Mouse (Mus musculus) kidney, embryonic 15.5 days (tissue): ENCODE measurements around the gene Dis3l2. TPM values are rescaled to one million over a fixed set of nuclear protein-coding genes. Genes with fewer than 3 reads are reported as not detected.

Experiments
- ATAC-seq: fragments of 200-750 bp; cut with Nextera tagmentation; replicated peaks from 2 replicates; pipeline ENCODE4 v1.8.0; 2017; ENCODE audit warnings: moderate TSS enrichment; ENCODE audit not compliant: low FRiP score
- H3K27ac ChIP-seq: fragments of 300-500 bp; sonication (generic); 2 replicates; pipeline ENCODE4 v1.5.1; 2015; ENCODE audit warnings: mild to moderate bottlenecking, inconsistent platforms
- H3K27me3 ChIP-seq: fragments of 300-500 bp; sonication (generic); 2 replicates; pipeline ENCODE4 v1.6.1; 2015; ENCODE audit warnings: inconsistent platforms
- H3K36me3 ChIP-seq: fragments of 300-500 bp; sonication (generic); 2 replicates; pipeline ENCODE4 v1.6.1; 2015; ENCODE audit warnings: inconsistent platforms
- H3K4me1 ChIP-seq: fragments of 300-500 bp; sonication (generic); 2 replicates; pipeline ENCODE4 v1.6.1; 2015; ENCODE audit warnings: inconsistent platforms
- H3K4me2 ChIP-seq: fragments of 300-500 bp; sonication (generic); 2 replicates; pipeline ENCODE4 v1.6.1; 2015; ENCODE audit warnings: moderate library complexity, mild to moderate bottlenecking, inconsistent platforms
- H3K4me3 ChIP-seq: fragments of 300-500 bp; sonication (generic); replicated peaks from 2 replicates; pipeline ENCODE4 v1.5.1; 2015; ENCODE audit warnings: mild to moderate bottlenecking, inconsistent platforms
- H3K9ac ChIP-seq: fragments of 300-500 bp; sonication (generic); 2 replicates; pipeline ENCODE4 v1.6.1; 2015; ENCODE audit warnings: mild to moderate bottlenecking, inconsistent platforms
- H3K9me3 ChIP-seq: fragments of 300-500 bp; sonication (generic); replicated peaks from 2 replicates; pipeline ENCODE4 v1.6.1; 2016; ENCODE audit warnings: inconsistent platforms
- WGBS: fragments of 180-500 bp; shearing (Covaris S2); methylation state at CpG from one replicate; pipeline ENCODE4 v1.1.7; 2015; ENCODE audit warnings: mixed read lengths; 5-methylcytosine and 5-hydroxymethylcytosine counted together
- polyA plus RNA-seq: library from polyadenylated mRNA; unstranded; fragments of >200 nt; fragmentation: Nextera tagmentation; extraction: Ambion mirVana; gene quantifications from 2 replicates; pipeline ENCODE4 v1.2.1, GENCODE M21; 2015

Dis3l2 gene
- polyA plus RNA-seq, 1 experiment from 2014 or later = 30.5 TPM

DNA sequence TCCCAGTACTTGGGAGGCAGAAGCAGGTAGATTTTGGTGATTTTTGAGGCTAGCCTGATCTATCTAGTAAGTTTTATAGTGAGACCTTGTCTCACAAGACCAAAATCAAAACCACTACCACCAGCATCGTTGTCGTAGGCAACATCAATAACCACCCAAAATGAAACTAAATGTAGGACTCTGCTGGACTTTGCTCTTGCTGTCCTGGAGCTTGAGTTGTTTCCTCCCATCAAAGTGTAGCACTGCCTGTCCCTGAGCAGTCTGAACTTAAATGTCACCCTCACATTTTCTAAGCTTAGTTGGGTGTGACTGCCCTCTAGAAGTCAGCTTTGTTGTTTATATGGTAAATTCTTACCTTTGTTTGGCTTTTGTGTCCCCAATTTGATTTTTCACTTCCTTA, 43.4 kb downstream of the Dis3l2 start:
- Histone ChIP-seq H3K36me3 (peaks cover 40% of the 10 kb centered on the region), H3K9ac (no peak overlapping the region)
- 95% methylated on average over 2 of the region's 2 CpGs for WGBS

GRCm38 (mm10) chr1:86750094-86750493, 46.5 kb downstream of the Dis3l2 start:
- peaks cover 7% of the 10 kb centered on the region for H3K4me1 ChIP-seq
- no peak for ATAC-seq
- H3K36me3 ChIP-seq = peaks cover 35% of the 10 kb centered on the region
- no peak overlapping the region for H3K4me3 ChIP-seq
- H3K27ac ChIP-seq = no peak overlapping the region
- WGBS = 85% methylated on average over 3 of the region's 3 CpGs
- no peak overlapping the region for H3K4me2 ChIP-seq
- H3K27me3 ChIP-seq = no peaks in the 10 kb centered on the region
- H3K9ac ChIP-seq = no peak overlapping the region
- H3K9me3 ChIP-seq = no peaks in the 10 kb centered on the region

More for the DNA sequence above, 43.4 kb downstream of the Dis3l2 start:
- Histone ChIP-seq H3K27me3 (no peaks in the 10 kb centered on the region), H3K4me1 (no peaks in the 10 kb centered on the region), H3K27ac (no peak overlapping the region), H3K9me3 (no peaks in the 10 kb centered on the region), H3K4me2 (no peak overlapping the region), H3K4me3 (no peak overlapping the region)
- ATAC-seq = no peak

- 43% methylated on average over 8 of the region's 8 CpGs for whole genome bisulfite sequencing
Observed at GRCm38 (mm10) chr1:86753416-86753815, 49.8 kb downstream of the Dis3l2 start.

DNA sequence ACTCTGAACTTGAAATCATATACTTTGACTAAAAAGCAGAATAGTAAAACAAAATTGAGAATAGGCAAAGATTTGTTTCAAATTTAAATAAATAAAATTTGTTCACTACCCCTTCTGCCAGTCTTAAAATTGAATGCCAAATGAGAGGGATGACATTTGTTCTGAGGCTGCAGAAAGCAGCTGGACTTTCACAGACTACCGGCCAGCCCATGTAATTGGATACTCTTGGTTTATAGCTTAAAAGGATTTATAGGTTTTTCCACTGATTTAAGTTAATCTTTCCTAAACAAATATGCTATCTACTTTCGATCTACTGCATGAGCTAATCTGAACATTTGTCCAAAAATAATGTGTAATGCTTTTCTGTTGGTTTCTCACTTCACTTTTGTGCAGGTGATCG, 50.7 kb downstream of the Dis3l2 start:
- H3K4me2 ChIP-seq = no peak overlapping the region
- peaks cover 17% of the 10 kb centered on the region; the same call in 1 of the 2 replicates for H3K36me3 ChIP-seq
- peaks cover 7% of the 10 kb centered on the region for H3K4me1 ChIP-seq
- no peak overlapping the region for H3K9ac ChIP-seq
- peak overlapping the region; percentile 64; the same call in 1 of the 2 replicates for H3K27ac ChIP-seq
- ATAC-seq = no peak
- H3K27me3 ChIP-seq = no peaks in the 10 kb centered on the region
- WGBS = 30% methylated on average over 3 of the region's 3 CpGs
- H3K9me3 ChIP-seq = no peaks in the 10 kb centered on the region
- H3K4me3 ChIP-seq = no peak overlapping the region

More at GRCm38 (mm10) chr1:86753416-86753815, 49.8 kb downstream of the Dis3l2 start:
- Histone ChIP-seq H3K4me1 (peaks cover 7% of the 10 kb centered on the region), H3K4me2 (no peak overlapping the region), H3K36me3 (peaks cover 17% of the 10 kb centered on the region; the same call in 1 of the 2 replicates), H3K9ac (no peak overlapping the region), H3K9me3 (no peaks in the 10 kb centered on the region), H3K27me3 (no peaks in the 10 kb centered on the region), H3K27ac (peak overlapping the region; percentile 51), H3K4me3 (no peak overlapping the region)
- 0 out of 2 replicates have a peak, but pooled peaks have one; percentile 71 for ATAC-seq

DNA sequence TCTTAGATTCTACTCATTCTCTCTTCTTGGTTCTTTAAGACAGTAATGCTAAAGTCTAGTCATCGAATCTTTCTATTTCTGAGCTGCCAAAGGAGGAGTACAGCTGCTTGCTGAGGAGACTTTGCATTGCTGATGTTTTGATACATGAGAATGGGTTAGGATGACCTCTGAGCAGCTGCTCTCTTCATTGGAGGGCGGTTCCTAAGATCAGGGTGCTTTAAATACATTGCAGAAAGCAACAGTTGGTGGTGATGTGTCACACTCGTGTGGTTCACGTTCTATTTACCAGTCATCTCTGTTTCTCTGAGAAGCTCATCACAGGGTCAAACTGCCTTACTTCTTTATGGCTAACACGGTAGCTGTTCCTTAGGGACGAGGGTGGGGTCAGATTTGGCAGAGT, 54.5 kb downstream of the Dis3l2 start:
- Histone ChIP-seq H3K27ac (no peak overlapping the region), H3K4me1 (peaks cover 7% of the 10 kb centered on the region), H3K4me2 (no peak overlapping the region), H3K4me3 (no peak overlapping the region), H3K36me3 (peaks cover 23% of the 10 kb centered on the region; the same call in 1 of the 2 replicates), H3K9ac (no peak overlapping the region), H3K9me3 (no peaks in the 10 kb centered on the region), H3K27me3 (no peaks in the 10 kb centered on the region)
- 56% methylated on average over 6 of the region's 6 CpGs for WGBS
- ATAC-seq = no peak

DNA sequence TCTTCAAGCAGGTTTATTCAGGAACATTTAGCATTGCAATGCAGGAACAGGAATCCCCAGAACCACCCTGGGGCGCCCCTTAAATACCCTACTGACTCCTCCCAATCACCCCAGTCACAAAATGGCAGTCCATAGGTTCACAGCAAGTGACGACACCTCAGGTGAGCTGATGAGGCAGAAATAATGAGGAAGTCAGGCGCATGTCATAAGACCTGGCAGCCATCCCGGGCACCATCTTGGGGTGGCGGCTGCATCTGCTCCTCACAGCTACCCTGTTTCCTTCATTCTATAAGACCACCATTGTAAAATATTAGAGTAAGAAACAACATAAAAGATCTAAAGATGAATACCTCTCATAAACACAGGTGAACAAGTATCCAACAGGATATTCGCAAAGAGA, 58.6 kb downstream of the Dis3l2 start:
- peaks cover 21% of the 10 kb centered on the region; the same call in 1 of the 2 replicates for H3K36me3 ChIP-seq
- 94% methylated on average over 6 of the region's 6 CpGs for WGBS
- no peak overlapping the region for H3K4me2 ChIP-seq
- no peak overlapping the region for H3K27ac ChIP-seq
- H3K9ac ChIP-seq = no peak overlapping the region
- H3K4me3 ChIP-seq = no peak overlapping the region
- no peaks in the 10 kb centered on the region for H3K4me1 ChIP-seq
- no peaks in the 10 kb centered on the region for H3K27me3 ChIP-seq
- no peaks in the 10 kb centered on the region for H3K9me3 ChIP-seq
- no peak for ATAC-seq

DNA sequence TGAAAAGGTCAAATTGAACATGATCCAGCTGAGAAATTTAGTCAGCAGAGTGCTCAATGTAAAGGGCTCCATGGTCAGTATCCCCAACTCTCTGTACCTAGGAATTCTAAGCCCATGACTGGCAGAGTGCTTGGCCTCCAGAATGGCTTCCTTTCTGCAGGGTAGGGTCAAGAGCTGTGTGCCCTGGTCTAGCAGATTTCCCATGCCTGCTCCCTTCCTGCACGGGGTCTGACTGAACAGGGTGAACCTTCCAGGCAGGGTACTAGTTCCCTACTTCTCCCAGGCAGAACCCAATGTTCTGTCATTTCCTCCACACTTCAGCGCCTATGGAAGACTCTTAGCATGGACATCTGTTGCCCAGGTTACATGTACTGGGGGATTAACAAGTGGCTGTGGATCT, 97.6 kb downstream of the Dis3l2 start:
- Histone ChIP-seq H3K4me3 (no peak overlapping the region), H3K9me3 (no peaks in the 10 kb centered on the region)
- no peak for ATAC-seq

DNA sequence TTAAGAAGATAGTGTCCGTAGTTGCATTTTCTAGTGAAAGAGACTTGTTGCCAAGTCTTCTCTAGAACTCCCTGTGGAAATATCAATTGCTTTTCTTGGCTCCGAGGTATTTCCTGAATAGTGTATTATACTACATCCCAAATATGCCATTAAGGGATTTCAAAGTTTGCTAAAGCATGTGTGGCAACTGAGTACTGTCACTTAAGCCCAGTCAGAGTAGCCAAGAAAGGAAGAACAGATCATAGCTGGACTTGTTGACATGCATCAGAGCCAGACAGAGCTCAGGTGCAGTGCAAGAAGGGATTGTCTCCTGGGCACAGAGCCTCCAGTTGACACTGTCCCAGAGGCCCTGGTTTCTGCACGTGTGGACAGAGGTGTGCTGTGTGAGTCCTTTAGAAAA, 108.1 kb downstream of the Dis3l2 start:
- Histone ChIP-seq H3K4me3 (no peak overlapping the region), H3K27ac (no peak overlapping the region), H3K27me3 (no peaks in the 10 kb centered on the region), H3K4me2 (no peak overlapping the region), H3K9ac (no peak overlapping the region), H3K4me1 (no peaks in the 10 kb centered on the region), H3K36me3 (no peaks in the 10 kb centered on the region), H3K9me3 (no peaks in the 10 kb centered on the region)
- no peak for ATAC-seq
- WGBS = 62% methylated on average over 3 of the region's 3 CpGs

More for the DNA sequence above, 97.6 kb downstream of the Dis3l2 start:
- Histone ChIP-seq H3K36me3 (0 out of 2 replicates have a peak, but pooled peaks cover 4% of the 10 kb centered on the region), H3K4me2 (no peak overlapping the region), H3K27ac (no peak overlapping the region), H3K9ac (no peak overlapping the region), H3K4me1 (no peaks in the 10 kb centered on the region), H3K27me3 (no peaks in the 10 kb centered on the region)
- 94% methylated on average over 2 of the region's 2 CpGs for WGBS

GRCm38 (mm10) chr1:86822266-86822665, 118.7 kb downstream of the Dis3l2 start:
- H3K9me3 ChIP-seq = no peaks in the 10 kb centered on the region
- H3K36me3 ChIP-seq = peaks cover 4% of the 10 kb centered on the region; the same call in 1 of the 2 replicates
- WGBS = 59% methylated on average over 1 of the region's 1 CpGs
- H3K4me1 ChIP-seq = no peaks in the 10 kb centered on the region
- no peak overlapping the region for H3K27ac ChIP-seq
- no peak overlapping the region for H3K4me2 ChIP-seq
- no peaks in the 10 kb centered on the region for H3K27me3 ChIP-seq
- no peak overlapping the region for H3K9ac ChIP-seq
- no peak for ATAC-seq
- no peak overlapping the region for H3K4me3 ChIP-seq

DNA sequence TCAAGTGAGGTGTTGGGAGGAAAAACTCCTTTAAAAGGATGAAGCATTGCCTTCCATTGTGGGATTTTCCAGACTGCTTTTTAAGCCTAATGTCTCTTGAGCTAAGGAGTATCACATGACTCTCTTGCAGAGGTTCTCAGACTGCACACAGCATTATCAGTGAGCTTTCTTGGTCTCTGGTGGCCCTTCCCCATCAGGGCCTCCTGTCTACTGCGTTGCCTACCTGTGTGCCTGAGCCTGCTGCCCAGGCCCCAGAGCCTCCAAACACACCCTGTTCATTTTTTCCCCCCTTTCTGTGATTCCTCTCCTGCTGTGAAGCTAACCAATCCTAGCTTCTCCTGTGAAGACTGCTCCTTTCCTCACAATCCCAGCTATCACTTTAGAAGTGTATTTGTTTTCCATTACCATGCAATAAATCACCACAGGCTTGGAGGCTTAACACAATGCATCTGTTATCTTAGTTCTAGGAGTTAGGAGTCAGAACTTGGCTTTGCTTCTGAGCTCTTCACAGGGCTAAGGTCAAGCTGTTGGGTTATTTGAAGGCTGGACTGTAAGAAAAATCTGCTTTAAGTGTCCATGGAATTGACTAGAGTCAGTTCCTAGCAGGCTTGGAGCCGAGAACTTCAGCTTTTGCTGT, 130.9 kb downstream of the Dis3l2 start:
- H3K9me3 ChIP-seq = no peaks in the 10 kb centered on the region
- peaks cover 15% of the 10 kb centered on the region for H3K4me1 ChIP-seq
- peak overlapping the region; percentile 54 for H3K27ac ChIP-seq
- no peak overlapping the region for H3K4me2 ChIP-seq
- ATAC-seq = peak; percentile 70
- 43% methylated on average over 2 of the region's 2 CpGs for WGBS
- no peaks in the 10 kb centered on the region for H3K27me3 ChIP-seq
- H3K9ac ChIP-seq = no peak overlapping the region
- no peaks in the 10 kb centered on the region for H3K36me3 ChIP-seq
- no peak overlapping the region for H3K4me3 ChIP-seq

DNA sequence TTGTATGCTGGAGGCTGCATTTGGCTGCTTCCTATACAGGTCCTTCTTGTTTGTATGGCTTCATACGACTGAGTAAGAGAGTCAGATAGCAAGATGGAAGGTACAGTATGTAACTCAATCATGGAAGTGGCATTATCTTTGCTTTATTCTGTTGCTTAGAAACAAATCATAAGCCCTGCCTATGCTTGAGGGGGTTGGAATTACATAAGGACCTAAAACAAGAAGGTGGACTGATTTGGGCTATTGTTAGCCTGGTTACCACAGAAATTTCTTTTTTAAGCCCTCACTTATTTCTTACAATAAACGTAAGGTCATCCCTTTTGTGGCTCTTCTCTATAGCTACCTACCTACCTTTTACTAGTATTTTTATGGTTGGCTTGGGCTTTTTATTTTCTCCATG, 131.4 kb downstream of the Dis3l2 start:
- WGBS = 62% methylated on average over 2 of the region's 2 CpGs
- no peak overlapping the region for H3K4me3 ChIP-seq
- no peaks in the 10 kb centered on the region for H3K36me3 ChIP-seq
- H3K9ac ChIP-seq = no peak overlapping the region
- ATAC-seq = no peak
- no peak overlapping the region for H3K4me2 ChIP-seq
- H3K4me1 ChIP-seq = peaks cover 15% of the 10 kb centered on the region
- H3K27me3 ChIP-seq = no peaks in the 10 kb centered on the region
- H3K27ac ChIP-seq = peak overlapping the region; percentile 38; the same call in 1 of the 2 replicates
- no peaks in the 10 kb centered on the region for H3K9me3 ChIP-seq

DNA sequence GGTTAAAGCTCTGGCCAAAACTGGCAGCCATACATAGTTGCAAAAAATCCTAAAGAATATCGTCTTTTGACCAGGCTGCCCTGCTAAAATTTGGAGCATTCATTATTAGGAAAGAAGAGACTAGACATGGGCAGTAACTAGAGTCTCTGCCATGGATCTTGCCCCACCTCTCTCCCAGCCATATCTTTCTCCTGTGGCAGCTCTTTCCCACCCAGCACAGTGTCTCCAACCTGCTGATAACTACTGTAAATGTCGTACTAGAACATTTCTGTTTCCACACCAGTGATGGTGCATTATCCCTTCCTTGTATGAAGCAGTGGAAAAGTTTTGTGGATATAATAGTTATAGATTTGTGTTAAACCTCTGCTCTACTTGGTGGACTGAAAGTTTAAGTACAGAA, 147.1 kb downstream of the Dis3l2 start:
- H3K9me3 ChIP-seq = no peaks in the 10 kb centered on the region
- H3K9ac ChIP-seq = no peak overlapping the region
- 0 out of 2 replicates have a peak, but pooled peaks cover 8% of the 10 kb centered on the region for H3K36me3 ChIP-seq
- ATAC-seq = no peak
- H3K27me3 ChIP-seq = no peaks in the 10 kb centered on the region
- H3K4me3 ChIP-seq = no peak overlapping the region
- WGBS = 84% methylated on average over 2 of the region's 2 CpGs
- H3K27ac ChIP-seq = no peak overlapping the region
- H3K4me1 ChIP-seq = no peaks in the 10 kb centered on the region
- no peak overlapping the region for H3K4me2 ChIP-seq

GRCm38 (mm10) chr1:86858876-86859275, 155.3 kb downstream of the Dis3l2 start:
- no peak overlapping the region for H3K4me3 ChIP-seq
- H3K36me3 ChIP-seq = peaks cover 15% of the 10 kb centered on the region; the same call in 1 of the 2 replicates
- WGBS = 56% methylated on average over 1 of the region's 1 CpGs
- no peak for ATAC-seq
- no peaks in the 10 kb centered on the region for H3K9me3 ChIP-seq
- H3K27me3 ChIP-seq = no peaks in the 10 kb centered on the region
- no peak overlapping the region for H3K9ac ChIP-seq
- H3K4me2 ChIP-seq = no peak overlapping the region
- no peaks in the 10 kb centered on the region for H3K4me1 ChIP-seq
- H3K27ac ChIP-seq = no peak overlapping the region
